Mouse (Mus musculus): ENCODE measurements around the gene Nudcd2.
A peak's percentile ranks its signal among the peaks of the same experiment; 100 is the strongest.
"Not testable (repeated sequence)": the region's sequence is repeated elsewhere in the genome, so short reads cannot be mapped to it uniquely, and the experiment has no call there.

Nudcd2 gene

GRCm38 (mm10) chr11:40733339-40734174, at the start of gene Nudcd2, which contains the start of gene Hmmr:
Gene Nudcd2, plus strand, starts transcription at chr11:40733667.
Gene Hmmr, minus strand, starts transcription at chr11:40733422.
- DNase-seq = peak; percentile 99

GRCm38 (mm10) chr11:40690444-40691127, 42.9 kb upstream of the Nudcd2 start:
- no peak for DNase-seq

GRCm38 (mm10) chr11:40692101-40692509, 41.4 kb upstream of the Nudcd2 start:
- no peak for DNase-seq

GRCm38 (mm10) chr11:40692511-40693365, 40.7 kb upstream of the Nudcd2 start:
- peak; percentile 97 for DNase-seq

GRCm38 (mm10) chr11:40693366-40693951, 40.0 kb upstream of the Nudcd2 start:
- peak; percentile 65 for DNase-seq

GRCm38 (mm10) chr11:40694311-40695087, 39.0 kb upstream of the Nudcd2 start:
- peak; percentile 81 for DNase-seq

- DNase-seq = no peak
Measured at GRCm38 (mm10) chr11:40695103-40695502, 38.4 kb upstream of the Nudcd2 start, which contains the start of gene Mat2b. Gene Mat2b, minus strand, starts transcription at chr11:40695203.

GRCm38 (mm10) chr11:40709899-40710298, 23.6 kb upstream of the Nudcd2 start:
- not testable (repeated sequence) for DNase-seq

- no peak for DNase-seq
Measured at GRCm38 (mm10) chr11:40713858-40714257, 19.6 kb upstream of the Nudcd2 start.

GRCm38 (mm10) chr11:40715524-40715923, 17.9 kb upstream of the Nudcd2 start:
- DNase-seq = peak; percentile 8

GRCm38 (mm10) chr11:40718324-40718723, 15.1 kb upstream of the Nudcd2 start:
- DNase-seq = no peak

- no peak for DNase-seq
Measured at GRCm38 (mm10) chr11:40732997-40733338, 499 bp upstream of the Nudcd2 start.

GRCm38 (mm10) chr11:40734251-40734752, 835 bp downstream of the Nudcd2 start:
- peak; percentile 34 for DNase-seq

- DNase-seq = no peak
Measured at GRCm38 (mm10) chr11:40737369-40737768, 3.9 kb downstream of the Nudcd2 start.

- no peak for DNase-seq
Measured at GRCm38 (mm10) chr11:40741605-40742262, 8.3 kb downstream of the Nudcd2 start.

- DNase-seq = no peak
Measured at GRCm38 (mm10) chr11:40744348-40744747, 10.9 kb downstream of the Nudcd2 start.

- DNase-seq = no peak
Measured at GRCm38 (mm10) chr11:40746361-40746760, 12.9 kb downstream of the Nudcd2 start.

GRCm38 (mm10) chr11:40747716-40748115, 14.2 kb downstream of the Nudcd2 start:
- no peak for DNase-seq

- DNase-seq = no peak
Measured at GRCm38 (mm10) chr11:40753836-40754235, 20.4 kb downstream of the Nudcd2 start.

- DNase-seq = no peak
Measured at GRCm38 (mm10) chr11:40754664-40755107, 21.2 kb downstream of the Nudcd2 start.

GRCm38 (mm10) chr11:40755109-40755627, 21.7 kb downstream of the Nudcd2 start, which contains the start of gene Ccng1:
Gene Ccng1, minus strand, starts transcription at chr11:40755311.
- DNase-seq = peak; percentile 98

All from retina, postnatal 1 day (tissue).